Mouse (Mus musculus): ENCODE data around the gene Wfs1.
A peak's percentile ranks its signal among the peaks of the same experiment; 100 is the strongest.
"Not testable (repeated sequence)": the region's sequence is repeated elsewhere in the genome, so short reads cannot be mapped to it uniquely, and the experiment has no call there.

The Wfs1 gene

GRCm38 (mm10) chr5:36988781-36989624 lies at the start of gene Wfs1:
Gene Wfs1 (minus strand): TSS chr5:36989205.
- peak; percentile 99 for DNase-seq (ENCODE audit: low spot score)

- no peak for DNase-seq (ENCODE audit: low spot score)
Measured at GRCm38 (mm10) chr5:37036884-37037283, 47.9 kb upstream of the Wfs1 start.

GRCm38 (mm10) chr5:37035896-37036295 lies 46.9 kb upstream of the Wfs1 start:
- DNase-seq (ENCODE audit: low spot score), result no peak

- DNase-seq (ENCODE audit: low spot score), result no peak
Measured at GRCm38 (mm10) chr5:37035192-37035591, 46.2 kb upstream of the Wfs1 start.

- no peak for DNase-seq (ENCODE audit: low spot score)
Measured at GRCm38 (mm10) chr5:37030753-37031152, 41.7 kb upstream of the Wfs1 start.

- DNase-seq (ENCODE audit: low spot score), result no peak
Measured at GRCm38 (mm10) chr5:37029326-37029905, 40.4 kb upstream of the Wfs1 start.

GRCm38 (mm10) chr5:37028486-37029311 lies 39.7 kb upstream of the Wfs1 start:
- no peak for DNase-seq (ENCODE audit: low spot score)

GRCm38 (mm10) chr5:37028104-37028485 lies 39.1 kb upstream of the Wfs1 start:
- no peak for DNase-seq (ENCODE audit: low spot score)

GRCm38 (mm10) chr5:37027701-37028100 lies 38.7 kb upstream of the Wfs1 start:
- DNase-seq (ENCODE audit: low spot score), result no peak

- DNase-seq (ENCODE audit: low spot score), result no peak
Measured at GRCm38 (mm10) chr5:37017222-37017621, 28.2 kb upstream of the Wfs1 start.

- no peak for DNase-seq (ENCODE audit: low spot score)
Measured at GRCm38 (mm10) chr5:37015612-37016310, 26.8 kb upstream of the Wfs1 start.

- no peak for DNase-seq (ENCODE audit: low spot score)
Measured at GRCm38 (mm10) chr5:37010666-37011317, 21.8 kb upstream of the Wfs1 start.

GRCm38 (mm10) chr5:37009761-37010160 lies 20.8 kb upstream of the Wfs1 start:
- not testable (repeated sequence) for DNase-seq (ENCODE audit: low spot score)

- peak; percentile 82 for DNase-seq (ENCODE audit: low spot score)
Measured at GRCm38 (mm10) chr5:37002001-37002400, 13.0 kb upstream of the Wfs1 start.

GRCm38 (mm10) chr5:37001002-37001401 lies 12.0 kb upstream of the Wfs1 start:
- no peak for DNase-seq (ENCODE audit: low spot score)

- no peak for DNase-seq (ENCODE audit: low spot score)
Measured at GRCm38 (mm10) chr5:36997996-36998395, 9.0 kb upstream of the Wfs1 start.

- no peak for DNase-seq (ENCODE audit: low spot score)
Measured at GRCm38 (mm10) chr5:36996410-36996809, 7.4 kb upstream of the Wfs1 start.

- DNase-seq (ENCODE audit: low spot score), result no peak
Measured at GRCm38 (mm10) chr5:36990631-36991350, 1.8 kb upstream of the Wfs1 start.

GRCm38 (mm10) chr5:36990196-36990595 lies 1.2 kb upstream of the Wfs1 start:
- no peak for DNase-seq (ENCODE audit: low spot score)

GRCm38 (mm10) chr5:36989625-36989977 lies 596 bp upstream of the Wfs1 start:
- DNase-seq (ENCODE audit: low spot score), result no peak
